Mouse (Mus musculus): ENCODE measurements around the gene Dbnl. TPM values are rescaled to one million over a fixed set of nuclear protein-coding genes. Genes with fewer than 3 reads are reported as not detected.
"Not testable (repeated sequence)": the region's sequence is repeated elsewhere in the genome, so short reads cannot be mapped to it uniquely, and the experiment has no call there.

The Dbnl gene
- polyA plus RNA-seq, 1 experiment from 2014 or later, result 126 TPM

DNA sequence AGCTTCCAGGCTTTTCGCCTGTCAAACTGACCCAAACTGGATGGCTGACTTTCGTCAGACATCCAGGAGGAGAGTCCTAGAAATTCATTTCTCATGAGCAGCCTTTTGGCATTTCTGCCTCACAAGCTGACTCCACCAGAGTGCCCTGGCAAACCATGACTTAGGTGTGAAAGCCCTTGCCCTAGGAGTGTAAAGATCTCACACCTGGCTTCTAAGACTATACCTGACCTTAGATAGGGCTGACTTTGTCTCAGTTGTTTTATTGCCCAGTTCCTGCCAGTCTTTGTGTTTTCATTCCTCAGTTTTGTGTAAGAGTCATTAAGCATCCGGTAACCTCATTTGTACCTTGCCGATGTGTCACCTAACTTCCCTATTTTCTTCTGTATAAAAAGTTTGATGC is 21.2 kb downstream of the Dbnl start:
- not testable (repeated sequence) for ATAC-seq (replicated peaks; ENCODE audit: low FRiP score, low TSS enrichment, low read depth); H3K4me1 ChIP-seq (replicated peaks; ENCODE audit: control insufficient read depth, insufficient read depth, low read length); H3K9me3 ChIP-seq (ENCODE audit: control insufficient read depth, low read length); DNase-seq (ENCODE audit: low spot score); H3K27me3 ChIP-seq (replicated peaks; ENCODE audit: control insufficient read depth, insufficient read depth, low read length); H3K9ac ChIP-seq (ENCODE audit: low read length); H3K27ac ChIP-seq (ENCODE audit: low read depth); H3K4me3 ChIP-seq (ENCODE audit: low read depth, low read length); H3K4me2 ChIP-seq (ENCODE audit: low read length); H3K36me3 ChIP-seq (ENCODE audit: control insufficient read depth, insufficient read depth, low read length)
- WGBS, result 81% methylated on average over 4 of the region's 4 CpGs

DNA sequence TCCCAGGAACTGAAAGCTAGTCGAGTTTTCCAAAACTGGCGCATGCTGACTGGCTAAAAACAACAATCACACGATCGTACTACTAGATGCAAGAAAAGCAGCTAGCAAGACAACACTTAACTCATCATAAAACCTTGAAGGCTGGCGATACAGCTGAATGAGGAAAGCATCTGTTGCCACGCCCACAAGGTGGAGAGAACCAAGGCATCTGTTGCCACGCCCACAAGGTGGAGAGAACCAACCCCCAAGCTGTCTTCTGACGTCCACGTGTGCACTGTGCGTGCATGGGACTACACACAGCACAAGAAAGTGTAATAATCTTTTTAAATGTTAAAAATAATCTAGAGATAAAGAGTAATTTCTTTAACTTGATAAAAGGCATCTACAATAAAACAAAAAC is 25.1 kb downstream of the Dbnl start:
- no peaks in the 10 kb centered on the region for H3K27me3 ChIP-seq (replicated peaks; ENCODE audit: control insufficient read depth, insufficient read depth, low read length)
- 76% methylated on average over 10 of the region's 10 CpGs for WGBS

DNA sequence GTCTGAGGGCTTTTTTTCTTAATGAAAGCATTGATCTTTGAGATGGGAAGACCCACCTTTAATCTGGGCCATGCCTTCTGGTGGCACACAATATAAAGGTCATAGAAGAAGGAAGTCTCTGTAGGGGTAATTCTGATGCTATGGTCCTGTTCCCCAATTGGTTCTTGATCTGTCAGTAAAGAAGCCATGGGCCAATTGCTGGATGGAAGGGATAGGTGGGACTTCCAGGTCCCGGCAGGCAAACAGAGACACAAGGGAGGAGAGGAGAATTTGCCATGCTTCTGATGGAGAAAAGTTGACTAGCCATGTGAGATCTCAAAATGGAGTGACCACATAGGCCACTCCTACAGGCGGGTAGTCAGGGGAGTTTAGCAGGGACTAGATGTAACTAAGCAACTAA is 30.9 kb downstream of the Dbnl start:
- no peaks in the 10 kb centered on the region for H3K27me3 ChIP-seq (replicated peaks; ENCODE audit: control insufficient read depth, insufficient read depth, low read length)
- no peaks in the 10 kb centered on the region for H3K4me1 ChIP-seq (replicated peaks; ENCODE audit: control insufficient read depth, insufficient read depth, low read length)
- no peaks in the 10 kb centered on the region for H3K36me3 ChIP-seq (ENCODE audit: control insufficient read depth, insufficient read depth, low read length)
- ATAC-seq (replicated peaks; ENCODE audit: low FRiP score, low TSS enrichment, low read depth) (no peak), DNase-seq (ENCODE audit: low spot score) (no peak)
- H3K27ac ChIP-seq (ENCODE audit: low read depth), result no peak overlapping the region
- no peak overlapping the region for H3K4me2 ChIP-seq (ENCODE audit: low read length)
- no peak overlapping the region for H3K9ac ChIP-seq (ENCODE audit: low read length)
- H3K4me3 ChIP-seq (ENCODE audit: low read depth, low read length), result no peak overlapping the region
- WGBS, result 69% methylated on average over 2 of the region's 2 CpGs
- no peaks in the 10 kb centered on the region for H3K9me3 ChIP-seq (ENCODE audit: control insufficient read depth, low read length)

More for the DNA sequence above, 25.1 kb downstream of the Dbnl start:
- DNase-seq (ENCODE audit: low spot score) (no peak), ATAC-seq (replicated peaks; ENCODE audit: low FRiP score, low TSS enrichment, low read depth) (no peak)
- 0 out of 2 replicates have a peak, but pooled peaks cover 3% of the 10 kb centered on the region for H3K9me3 ChIP-seq (ENCODE audit: control insufficient read depth, low read length)
- H3K36me3 ChIP-seq (ENCODE audit: control insufficient read depth, insufficient read depth, low read length), result no peaks in the 10 kb centered on the region
- H3K4me1 ChIP-seq (replicated peaks; ENCODE audit: control insufficient read depth, insufficient read depth, low read length), result no peaks in the 10 kb centered on the region
- H3K9ac ChIP-seq (ENCODE audit: low read length), result no peak overlapping the region
- H3K27ac ChIP-seq (ENCODE audit: low read depth), result no peak overlapping the region
- no peak overlapping the region for H3K4me3 ChIP-seq (ENCODE audit: low read depth, low read length)
- H3K4me2 ChIP-seq (ENCODE audit: low read length), result no peak overlapping the region

- H3K4me1 ChIP-seq (replicated peaks; ENCODE audit: control insufficient read depth, insufficient read depth, low read length), result no peaks in the 10 kb centered on the region
- no peak for DNase-seq (ENCODE audit: low spot score)
- no peak overlapping the region for H3K27ac ChIP-seq (ENCODE audit: low read depth)
- no peak overlapping the region for H3K4me3 ChIP-seq (ENCODE audit: low read depth, low read length)
- H3K9me3 ChIP-seq (ENCODE audit: control insufficient read depth, low read length), result no peaks in the 10 kb centered on the region
- H3K36me3 ChIP-seq (ENCODE audit: control insufficient read depth, insufficient read depth, low read length), result peaks cover 14% of the 10 kb centered on the region
- no peak overlapping the region for H3K9ac ChIP-seq (ENCODE audit: low read length)
- ATAC-seq (replicated peaks; ENCODE audit: low FRiP score, low TSS enrichment, low read depth), result no peak
- H3K4me2 ChIP-seq (ENCODE audit: low read length), result no peak overlapping the region
- H3K27me3 ChIP-seq (replicated peaks; ENCODE audit: control insufficient read depth, insufficient read depth, low read length), result no peaks in the 10 kb centered on the region
These were observed 37.1 kb downstream of the Dbnl start for GRCm38 (mm10) chr11:5825432-5825831.

DNA sequence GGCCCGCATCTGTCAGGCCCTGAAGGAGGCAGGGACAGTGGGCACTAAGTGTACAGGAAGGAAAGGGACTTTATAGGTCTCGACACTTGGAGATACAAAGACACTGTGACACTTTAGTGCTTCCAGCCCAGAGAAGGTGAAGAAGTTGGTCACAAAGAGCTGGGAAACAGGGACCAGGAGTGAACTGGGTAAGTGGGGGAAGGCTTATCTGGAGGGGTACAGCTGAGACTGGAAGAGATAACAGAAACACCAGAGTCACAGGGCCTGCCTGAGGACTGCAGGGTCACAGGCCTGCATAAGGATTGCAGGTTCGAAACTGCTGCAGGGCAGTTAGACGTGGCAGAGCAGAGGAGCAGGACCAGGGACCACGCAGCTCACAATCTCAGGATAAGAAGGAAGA is 39.6 kb downstream of the Dbnl start:
- ATAC-seq (replicated peaks; ENCODE audit: low FRiP score, low TSS enrichment, low read depth) (no peak), DNase-seq (ENCODE audit: low spot score) (no peak)
- Histone ChIP-seq H3K27ac (ENCODE audit: low read depth) (no peak overlapping the region), H3K4me2 (ENCODE audit: low read length) (no peak overlapping the region), H3K4me1 (replicated peaks; ENCODE audit: control insufficient read depth, insufficient read depth, low read length) (no peaks in the 10 kb centered on the region), H3K9me3 (ENCODE audit: control insufficient read depth, low read length) (no peaks in the 10 kb centered on the region), H3K9ac (ENCODE audit: low read length) (no peak overlapping the region), H3K36me3 (ENCODE audit: control insufficient read depth, insufficient read depth, low read length) (peaks cover 36% of the 10 kb centered on the region), H3K27me3 (replicated peaks; ENCODE audit: control insufficient read depth, insufficient read depth, low read length) (no peaks in the 10 kb centered on the region), H3K4me3 (ENCODE audit: low read depth, low read length) (no peak overlapping the region)
- WGBS, result 84% methylated on average over 5 of the region's 5 CpGs

GRCm38 (mm10) chr11:5828509-5829191 is 40.4 kb downstream of the Dbnl start:
- Histone ChIP-seq H3K4me3 (ENCODE audit: low read depth, low read length) (no peak overlapping the region), H3K4me1 (replicated peaks; ENCODE audit: control insufficient read depth, insufficient read depth, low read length) (no peaks in the 10 kb centered on the region), H3K27ac (ENCODE audit: low read depth) (no peak overlapping the region), H3K4me2 (ENCODE audit: low read length) (no peak overlapping the region), H3K9ac (ENCODE audit: low read length) (no peak overlapping the region), H3K9me3 (ENCODE audit: control insufficient read depth, low read length) (no peaks in the 10 kb centered on the region), H3K27me3 (replicated peaks; ENCODE audit: control insufficient read depth, insufficient read depth, low read length) (no peaks in the 10 kb centered on the region), H3K36me3 (ENCODE audit: control insufficient read depth, insufficient read depth, low read length) (peaks cover 42% of the 10 kb centered on the region)
- DNase-seq (ENCODE audit: low spot score) (no peak), ATAC-seq (replicated peaks; ENCODE audit: low FRiP score, low TSS enrichment, low read depth) (no peak)
- WGBS, result 89% methylated on average over 11 of the region's 11 CpGs

DNA sequence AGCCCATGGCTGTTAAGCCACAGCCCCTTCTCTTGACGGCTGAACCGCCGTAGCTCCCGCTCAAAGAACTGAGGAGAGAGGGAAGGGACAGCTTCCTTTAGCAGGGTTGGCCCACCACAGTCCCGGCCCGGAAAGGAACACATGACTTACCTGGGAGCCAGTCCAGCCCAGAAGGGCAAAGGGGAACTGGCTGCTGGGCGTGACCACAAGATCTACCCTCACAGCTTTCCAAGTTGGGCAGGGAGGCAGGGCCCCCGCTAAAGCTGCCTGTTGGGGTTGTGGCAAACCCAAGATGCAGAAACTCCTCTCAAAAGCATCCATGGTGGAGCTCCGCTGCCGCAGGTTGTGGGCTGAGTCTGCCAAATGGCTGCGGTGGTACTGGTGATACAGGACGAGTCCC is 41.0 kb downstream of the Dbnl start:
- DNase-seq (ENCODE audit: low spot score) (no peak), ATAC-seq (replicated peaks; ENCODE audit: low FRiP score, low TSS enrichment, low read depth) (no peak)
- H3K27ac ChIP-seq (ENCODE audit: low read depth), result no peak overlapping the region
- 91% methylated on average over 12 of the region's 12 CpGs for WGBS
- H3K4me3 ChIP-seq (ENCODE audit: low read depth, low read length), result no peak overlapping the region
- no peaks in the 10 kb centered on the region for H3K9me3 ChIP-seq (ENCODE audit: control insufficient read depth, low read length)
- H3K4me2 ChIP-seq (ENCODE audit: low read length), result no peak overlapping the region
- H3K27me3 ChIP-seq (replicated peaks; ENCODE audit: control insufficient read depth, insufficient read depth, low read length), result no peaks in the 10 kb centered on the region
- no peak overlapping the region for H3K9ac ChIP-seq (ENCODE audit: low read length)
- H3K4me1 ChIP-seq (replicated peaks; ENCODE audit: control insufficient read depth, insufficient read depth, low read length), result no peaks in the 10 kb centered on the region
- H3K36me3 ChIP-seq (ENCODE audit: control insufficient read depth, insufficient read depth, low read length), result peaks cover 47% of the 10 kb centered on the region

GRCm38 (mm10) chr11:5834506-5834905 is 46.2 kb downstream of the Dbnl start:
- H3K27me3 ChIP-seq (replicated peaks; ENCODE audit: control insufficient read depth, insufficient read depth, low read length), result no peaks in the 10 kb centered on the region
- no peaks in the 10 kb centered on the region for H3K4me1 ChIP-seq (replicated peaks; ENCODE audit: control insufficient read depth, insufficient read depth, low read length)
- no peaks in the 10 kb centered on the region for H3K9me3 ChIP-seq (ENCODE audit: control insufficient read depth, low read length)
- H3K36me3 ChIP-seq (ENCODE audit: control insufficient read depth, insufficient read depth, low read length), result peaks cover 40% of the 10 kb centered on the region
- DNase-seq (ENCODE audit: low spot score), result no peak
- no peak overlapping the region for H3K4me3 ChIP-seq (ENCODE audit: low read depth, low read length)
- H3K9ac ChIP-seq (ENCODE audit: low read length), result no peak overlapping the region
- H3K27ac ChIP-seq (ENCODE audit: low read depth), result no peak overlapping the region
- 87% methylated on average over 9 of the region's 9 CpGs for whole genome bisulfite sequencing
- no peak for ATAC-seq (replicated peaks; ENCODE audit: low FRiP score, low TSS enrichment, low read depth)
- no peak overlapping the region for H3K4me2 ChIP-seq (ENCODE audit: low read length)

GRCm38 (mm10) chr11:5835057-5835456 is 46.8 kb downstream of the Dbnl start:
- H3K36me3 ChIP-seq (ENCODE audit: control insufficient read depth, insufficient read depth, low read length), result peaks cover 38% of the 10 kb centered on the region
- no peak overlapping the region for H3K4me2 ChIP-seq (ENCODE audit: low read length)
- WGBS, result 88% methylated on average over 7 of the region's 7 CpGs
- ATAC-seq (replicated peaks; ENCODE audit: low FRiP score, low TSS enrichment, low read depth) (no peak), DNase-seq (ENCODE audit: low spot score) (no peak)
- no peak overlapping the region for H3K4me3 ChIP-seq (ENCODE audit: low read depth, low read length)
- H3K27ac ChIP-seq (ENCODE audit: low read depth), result no peak overlapping the region
- no peak overlapping the region for H3K9ac ChIP-seq (ENCODE audit: low read length)
- no peaks in the 10 kb centered on the region for H3K4me1 ChIP-seq (replicated peaks; ENCODE audit: control insufficient read depth, insufficient read depth, low read length)
- H3K9me3 ChIP-seq (ENCODE audit: control insufficient read depth, low read length), result no peaks in the 10 kb centered on the region
- no peaks in the 10 kb centered on the region for H3K27me3 ChIP-seq (replicated peaks; ENCODE audit: control insufficient read depth, insufficient read depth, low read length)

All from intestine, embryonic 14.5 days (tissue).